In the genomic region with DNA sequence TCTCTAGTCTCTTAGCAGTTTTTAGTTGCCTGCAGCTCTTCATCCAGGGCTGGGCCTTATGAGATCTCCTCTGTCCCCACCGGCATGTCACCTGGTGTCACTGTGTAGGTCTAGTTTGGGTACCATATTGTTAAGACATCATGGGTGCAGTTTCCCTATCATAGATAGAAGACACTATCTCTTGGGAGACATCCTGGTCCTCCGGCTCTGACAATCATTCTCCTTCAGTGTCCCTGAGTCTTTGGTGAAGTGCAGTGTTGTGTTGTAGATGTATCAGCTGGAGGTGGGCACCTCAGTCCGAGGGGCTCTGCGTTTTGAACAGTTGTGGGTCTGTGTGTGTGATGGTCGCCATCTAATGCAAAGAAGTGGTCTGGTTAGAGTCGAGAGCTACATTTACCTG, we compare ENCODE assay signal across 28 mouse cellular contexts.
"Had no signal": no experiment of that assay in that cellular context is flagged by ENCODE, and none has a peak within 500 bp of the region (broad histone marks: within the 10 kb centered on the region; RNA-seq: fewer than 3 reads in every experiment).

No protein-coding gene starts in this region.

- H3K4me3 ChIP-seq: embryonic facial prominence, embryonic 10.5 days; embryonic facial prominence, embryonic 12.5 days; embryonic facial prominence, embryonic 13.5 days; embryonic facial prominence, embryonic 15.5 days; erythroblast, embryonic 14.5 days; forebrain, embryonic 10.5 days; forebrain, embryonic 12.5 days; forebrain, embryonic 13.5 days; forebrain, embryonic 15.5 days; gastrocnemius, adult 2 months; heart, adult 2 months had no signal

- H3K4me1 ChIP-seq: embryonic facial prominence, embryonic 10.5 days; embryonic facial prominence, embryonic 15.5 days; forebrain, embryonic 10.5 days; forebrain, embryonic 12.5 days; forebrain, embryonic 13.5 days; forebrain, embryonic 15.5 days had no signal

- H3K27ac ChIP-seq: embryonic facial prominence, embryonic 10.5 days; embryonic facial prominence, embryonic 12.5 days; embryonic facial prominence, embryonic 13.5 days; embryonic facial prominence, embryonic 15.5 days; forebrain, embryonic 10.5 days; forebrain, embryonic 12.5 days; forebrain, embryonic 13.5 days; forebrain, embryonic 15.5 days; gastrocnemius, adult 2 months; heart, adult 2 months had no signal

- H3K9me3 ChIP-seq: embryonic facial prominence, embryonic 10.5 days; embryonic facial prominence, embryonic 12.5 days; embryonic facial prominence, embryonic 13.5 days; embryonic facial prominence, embryonic 15.5 days; forebrain, embryonic 10.5 days; forebrain, embryonic 12.5 days; forebrain, embryonic 13.5 days; forebrain, embryonic 15.5 days had no signal

- H3K36me3 ChIP-seq: embryonic facial prominence, embryonic 10.5 days; embryonic facial prominence, embryonic 12.5 days; embryonic facial prominence, embryonic 13.5 days; embryonic facial prominence, embryonic 15.5 days; forebrain, embryonic 10.5 days; forebrain, embryonic 12.5 days; forebrain, embryonic 15.5 days had no signal

- H3K27me3 ChIP-seq: embryonic facial prominence, embryonic 12.5 days; embryonic facial prominence, embryonic 13.5 days; embryonic facial prominence, embryonic 15.5 days; forebrain, embryonic 12.5 days; forebrain, embryonic 13.5 days; forebrain, embryonic 15.5 days had no signal

- H3K4me2 ChIP-seq: embryonic facial prominence, embryonic 12.5 days; embryonic facial prominence, embryonic 13.5 days; embryonic facial prominence, embryonic 15.5 days; forebrain, embryonic 12.5 days; forebrain, embryonic 13.5 days; forebrain, embryonic 15.5 days had no signal

- ATAC-seq: forebrain, embryonic 13.5 days; forebrain, embryonic 14.5 days; forebrain, embryonic 15.5 days; forebrain, embryonic 16.5 days; forebrain, postnatal 0 days had no signal

- H3K9ac ChIP-seq: embryonic facial prominence, embryonic 12.5 days; embryonic facial prominence, embryonic 13.5 days; embryonic facial prominence, embryonic 15.5 days; forebrain, embryonic 12.5 days; forebrain, embryonic 13.5 days; forebrain, embryonic 15.5 days; forebrain, postnatal 0 days had no signal

- DNase-seq: cerebellum, adult 2 months; cerebellum, adult 8-10 months; cerebellum, adult 9-10 months; cerebellum, adult 9-11 months; cerebellum, postnatal 10 days; cerebellum, postnatal 14 days; cerebellum, postnatal 25 days; cerebellum, postnatal 36 days; embryo, embryonic 11 days; forebrain, postnatal 0 days; gastrocnemius, adult 2 months; gastrocnemius, postnatal 10 days; gastrocnemius, postnatal 14 days; gastrocnemius, postnatal 25 days; gastrocnemius, postnatal 36 days; heart, adult 18-20 months; heart, adult 2 months had no signal
